Mouse (Mus musculus) thymus, postnatal 25 days (tissue): ENCODE data around the gene Them4.

Experiments used
- DNase-seq: peaks from one replicate; pipeline ENCODE4 v3.0.0; 2022

Gene Them4

DNA sequence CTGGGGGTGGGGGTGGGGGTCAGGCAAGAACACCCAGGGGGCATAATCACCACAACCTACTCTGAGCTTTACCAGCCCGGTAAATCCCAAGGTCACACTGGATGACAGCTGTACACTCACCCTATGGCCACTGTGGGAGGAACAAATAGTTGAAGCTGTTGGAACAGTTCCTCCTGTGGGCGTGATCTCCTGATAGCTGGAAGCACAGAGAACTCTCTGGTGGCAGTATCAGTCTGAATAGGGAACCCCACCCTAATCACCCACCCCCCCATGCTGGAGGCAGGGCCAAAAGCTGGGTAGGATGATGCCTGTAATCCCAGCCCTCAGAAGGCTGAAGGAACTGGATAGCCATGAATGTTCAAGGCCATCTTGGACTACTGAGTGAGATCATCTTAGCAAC is 59.8 kb downstream of the Them4 start:
- no peak for DNase-seq

DNA sequence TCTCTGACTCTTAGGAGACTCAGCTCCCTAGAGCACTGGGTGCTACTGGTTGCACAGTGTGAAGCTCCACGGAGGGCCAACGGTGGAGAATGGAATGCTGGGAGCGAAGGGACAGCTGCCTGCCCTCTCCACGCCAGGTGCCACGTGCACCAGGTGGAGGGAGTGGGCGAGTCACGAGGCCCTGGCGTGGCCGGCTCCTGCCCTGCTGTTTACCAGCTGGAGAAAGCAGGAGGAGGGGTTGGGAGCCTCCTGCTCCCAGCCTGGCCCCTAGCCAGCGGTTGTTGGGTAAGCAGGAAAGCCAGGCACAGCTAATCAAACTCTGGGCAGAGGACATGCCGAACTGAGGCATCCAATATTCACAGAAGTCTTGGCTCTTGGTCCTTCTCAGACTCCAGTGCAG is 61.7 kb downstream of the Them4 start:
- no peak for DNase-seq

DNA sequence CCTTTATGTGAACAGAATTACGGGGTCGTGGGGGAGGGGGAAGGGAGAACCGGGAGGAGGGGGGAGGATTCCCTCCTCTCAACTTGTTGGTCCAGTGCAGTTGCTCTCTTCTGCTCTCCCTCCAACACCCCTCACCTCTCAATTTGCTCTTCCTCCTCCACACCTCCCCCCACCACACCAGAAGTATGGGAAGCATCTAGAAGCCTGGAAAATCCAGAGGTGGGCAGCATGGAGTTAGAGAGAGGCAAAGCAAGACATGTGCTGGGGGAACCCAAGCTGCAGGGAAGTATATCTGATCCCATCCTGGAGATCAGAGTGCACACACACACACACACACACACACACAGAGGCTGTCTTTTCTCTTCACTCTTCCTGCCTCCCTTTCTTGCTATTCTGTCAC is 62.1 kb downstream of the Them4 start:
- no peak for DNase-seq

DNA sequence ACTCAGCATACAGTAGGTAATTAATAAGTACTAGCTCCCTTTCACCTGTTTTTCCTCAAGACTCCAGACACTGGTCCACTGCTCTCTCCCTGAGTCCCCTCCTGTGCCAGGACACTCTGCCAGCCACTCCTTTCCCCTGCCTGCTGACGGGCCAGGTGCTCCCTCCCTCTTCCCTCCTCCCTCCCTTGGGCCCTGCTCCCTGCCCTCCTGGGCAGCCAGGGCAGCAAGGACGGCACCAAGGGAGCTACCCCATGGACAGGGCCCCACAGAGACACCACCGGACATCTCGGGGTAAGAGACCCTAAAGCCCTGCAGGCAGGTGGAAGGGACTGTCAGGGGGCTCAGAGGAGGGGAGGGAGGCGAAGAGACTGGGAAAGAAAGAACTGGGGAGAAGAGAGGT is 62.8 kb downstream of the Them4 start, which contains the start of gene Rorc:
Gene Rorc (plus strand): TSS at position 154 of the 400 bp plus-strand sequence.
- peak; percentile 15 for DNase-seq

DNA sequence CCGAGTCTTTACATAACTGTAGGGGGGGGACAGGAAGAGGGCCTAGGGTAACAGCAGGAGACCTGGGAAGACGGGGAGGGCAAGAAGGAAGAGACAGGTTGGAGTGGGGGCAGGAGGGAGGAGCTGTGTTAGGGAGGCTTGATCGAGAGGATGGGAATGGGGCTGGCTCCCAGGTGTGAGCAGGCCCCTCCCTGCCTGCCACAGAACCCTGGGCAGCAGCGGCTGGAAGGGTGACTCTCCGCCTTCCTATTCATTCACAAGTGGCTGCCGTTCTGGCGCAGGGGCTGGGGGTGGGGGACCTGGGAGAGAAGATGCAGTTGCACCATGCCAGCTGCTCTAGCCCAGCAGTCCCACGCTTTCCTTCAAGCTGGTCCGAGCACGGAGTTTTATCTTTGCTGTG is 63.2 kb downstream of the Them4 start:
- DNase-seq = peak; percentile 40

DNA sequence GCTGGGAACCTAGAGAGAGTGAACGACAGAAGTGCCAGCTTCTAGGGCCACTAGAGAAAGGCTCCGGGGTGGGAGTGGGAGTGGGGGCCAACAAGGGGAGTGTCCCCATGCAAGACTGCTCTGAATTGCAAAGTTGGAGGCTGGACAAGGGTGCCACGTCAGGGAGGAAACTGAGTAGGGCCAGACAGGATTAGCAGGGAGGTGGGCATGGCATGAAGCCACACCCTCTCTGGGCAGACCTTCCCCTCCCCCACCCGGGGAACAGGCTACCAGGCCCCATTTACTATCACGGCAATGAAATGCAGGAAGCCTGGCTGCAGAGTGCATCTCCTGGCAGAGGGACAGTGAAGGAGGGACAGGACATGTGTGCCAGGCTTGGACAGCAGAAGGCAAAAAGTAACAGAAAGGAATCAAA is 63.7 kb downstream of the Them4 start:
- peak; percentile 58 for DNase-seq

DNA sequence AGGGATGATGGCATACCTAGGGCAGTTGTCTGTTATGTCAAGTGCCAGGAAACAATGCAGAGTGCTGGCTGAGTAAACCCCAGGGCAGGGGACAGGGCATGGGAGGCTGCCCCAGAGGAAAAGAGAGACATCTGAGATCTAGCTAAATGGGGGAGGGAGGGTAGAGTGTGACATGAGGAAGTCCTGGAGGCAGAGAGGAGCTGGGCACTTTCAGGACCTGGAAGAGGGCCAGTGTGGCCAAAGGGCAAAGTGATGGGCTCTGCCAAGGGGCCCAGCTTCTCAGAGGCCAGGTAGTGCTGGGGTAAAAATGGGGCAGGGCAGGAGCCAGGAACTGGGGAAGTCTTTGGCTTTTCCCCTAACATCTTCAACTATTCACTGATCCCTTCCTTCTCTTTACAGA is 64.7 kb downstream of the Them4 start:
- DNase-seq = peak; percentile 41

DNA sequence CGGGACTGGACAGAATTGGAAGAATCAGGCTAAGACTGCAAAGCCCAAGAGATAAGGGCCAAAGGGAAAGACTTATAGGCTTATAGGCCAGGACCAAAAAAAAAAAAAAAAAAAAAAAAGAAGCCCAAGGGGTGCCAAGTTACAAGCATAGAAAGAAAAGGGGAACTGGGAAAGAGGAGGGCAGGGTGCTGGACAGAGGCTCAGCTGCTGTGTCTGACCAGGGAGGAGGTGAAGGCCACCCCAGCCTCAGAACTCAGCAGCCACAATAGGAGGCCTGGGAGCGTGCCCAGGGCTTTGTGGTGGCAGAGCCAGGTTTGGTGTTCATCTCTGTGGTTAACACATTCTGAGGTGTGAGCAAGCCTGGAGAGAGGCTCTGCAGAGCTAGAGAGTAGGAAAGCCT is 65.3 kb downstream of the Them4 start:
- peak; percentile 55 for DNase-seq

DNA sequence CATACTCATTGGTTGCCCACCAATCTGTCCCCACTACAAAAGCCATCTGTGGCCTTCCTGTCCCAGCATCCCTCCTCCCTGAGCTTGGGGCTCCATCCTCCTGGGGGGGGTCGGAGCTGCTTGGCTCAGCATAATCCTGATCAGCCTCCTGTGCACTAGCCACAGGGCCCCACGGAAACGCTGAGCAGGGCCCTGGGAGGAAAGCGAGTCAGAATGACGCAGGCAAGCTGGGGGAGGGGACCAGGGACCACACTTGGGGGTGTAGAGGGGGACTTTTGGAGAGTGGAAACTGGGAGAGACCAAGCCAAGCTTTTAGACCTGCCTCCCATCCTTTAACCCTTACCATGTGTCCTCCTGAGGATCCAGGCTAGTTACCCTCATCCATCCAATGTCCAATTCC is 66.0 kb downstream of the Them4 start:
- peak; percentile 77 for DNase-seq

DNA sequence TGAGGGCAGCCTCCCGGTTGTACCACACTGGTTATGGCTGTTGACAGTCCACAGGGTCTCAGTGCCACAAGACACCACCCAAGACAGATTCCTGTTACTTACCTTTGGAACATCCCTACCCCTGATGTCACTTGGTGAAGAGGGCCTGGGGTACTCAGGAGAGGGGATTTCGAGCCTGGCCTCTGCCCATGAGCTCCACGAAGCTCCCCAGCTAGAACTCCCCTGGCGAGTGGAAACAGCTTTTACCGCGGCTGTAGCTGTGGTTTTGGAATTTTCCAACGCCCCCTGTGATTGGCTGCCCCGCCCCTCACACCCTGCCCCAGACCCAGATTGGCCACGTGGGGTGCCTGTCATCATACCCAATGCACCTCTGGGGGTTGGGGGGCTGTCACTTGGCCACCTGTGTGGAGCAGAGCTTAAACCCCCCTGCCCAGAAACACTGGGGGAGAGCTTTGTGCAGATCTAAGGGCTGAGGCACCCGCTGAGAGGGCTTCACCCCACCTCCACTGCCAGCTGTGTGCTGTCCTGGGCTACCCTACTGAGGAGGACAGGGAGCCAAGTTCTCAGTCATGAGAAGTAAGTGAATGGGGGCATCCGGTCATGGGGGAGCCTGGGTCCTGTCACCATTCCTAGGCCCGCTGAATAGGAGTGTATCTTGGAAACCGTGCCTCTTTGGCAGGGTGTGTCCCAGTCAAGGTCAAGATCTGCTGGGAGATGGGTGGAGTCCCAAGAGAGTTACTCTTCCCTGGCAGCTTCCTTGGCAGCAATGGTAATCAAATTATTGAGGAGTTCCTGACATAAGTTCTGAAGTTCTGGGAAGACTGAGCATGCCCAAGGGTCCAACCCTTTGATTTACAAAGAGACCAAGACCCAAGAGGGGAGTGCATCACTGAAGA is 67.4 kb downstream of the Them4 start:
- DNase-seq = peak; percentile 97

DNA sequence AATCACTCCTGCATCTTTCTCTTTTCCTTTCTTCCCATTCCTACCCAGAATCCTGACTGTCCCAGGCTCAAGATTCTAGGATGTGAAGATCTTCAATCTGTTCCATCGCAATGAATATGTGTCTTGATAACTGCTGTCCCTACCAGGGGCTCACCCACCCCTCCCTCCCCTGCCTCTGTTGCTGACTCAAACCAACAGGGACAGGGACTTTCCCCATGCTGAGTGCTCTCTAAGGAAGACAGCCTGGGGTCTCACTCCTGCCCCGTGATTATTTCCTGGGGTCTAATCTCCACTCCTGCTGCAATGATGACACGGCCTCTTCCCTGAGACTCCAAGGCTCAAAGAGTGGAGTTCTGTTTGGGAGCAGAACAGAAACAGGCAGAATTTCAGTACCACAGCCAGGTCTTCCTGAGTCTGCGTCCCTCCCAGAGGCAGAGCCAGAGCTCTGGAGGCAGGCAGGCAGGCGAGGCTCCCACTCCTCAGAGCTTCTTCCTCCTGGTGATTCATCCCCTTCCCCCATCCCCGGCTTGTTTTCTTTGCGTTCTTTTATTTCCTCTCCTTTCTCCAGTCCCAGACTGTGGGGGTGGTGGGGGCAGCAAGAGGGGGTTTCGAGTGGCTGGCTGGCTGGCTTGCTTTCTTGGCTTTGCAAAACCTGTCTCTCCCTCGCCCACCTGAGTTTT is 70.1 kb downstream of the Them4 start:
- no peak for DNase-seq
